Mouse (Mus musculus) heart, embryonic 15.5 days (tissue): ENCODE data around the gene Map3k12. TPM values are rescaled to one million over a fixed set of nuclear protein-coding genes. Genes with fewer than 3 reads are reported as not detected.

Source experiments
- ATAC-seq: fragments of 200-750 bp; cut with Nextera tagmentation; replicated peaks from 2 replicates; pipeline ENCODE4 v1.8.0; 2017; ENCODE audit warnings: low read depth, moderate TSS enrichment; ENCODE audit not compliant: insufficient number of reproducible peaks, insufficient read depth, low FRiP score
- H3K27ac ChIP-seq: fragments of 300-500 bp; sonication (generic); 2 replicates; pipeline ENCODE4 v1.5.1; 2015; ENCODE audit warnings: mild to moderate bottlenecking, inconsistent platforms
- H3K27me3 ChIP-seq: fragments of 300-500 bp; sonication (generic); 2 replicates; pipeline ENCODE4 v1.6.1; 2015; ENCODE audit warnings: inconsistent platforms
- H3K36me3 ChIP-seq: fragments of 300-500 bp; sonication (generic); 2 replicates; pipeline ENCODE4 v1.6.1; 2015; ENCODE audit warnings: mild to moderate bottlenecking, inconsistent platforms
- H3K4me1 ChIP-seq: fragments of 300-500 bp; sonication (generic); replicated peaks from 2 replicates; pipeline ENCODE4 v1.6.1; 2015; ENCODE audit warnings: inconsistent platforms
- H3K4me2 ChIP-seq: fragments of 300-500 bp; sonication (generic); 2 replicates; pipeline ENCODE4 v1.6.1; 2015; ENCODE audit warnings: inconsistent platforms, mild to moderate bottlenecking, moderate library complexity
- H3K4me3 ChIP-seq: fragments of 300-500 bp; sonication (generic); 2 replicates; pipeline ENCODE4 v1.5.1; 2015; ENCODE audit warnings: mild to moderate bottlenecking, inconsistent platforms
- H3K9ac ChIP-seq: fragments of 300-500 bp; sonication (generic); 2 replicates; pipeline ENCODE4 v1.6.1; 2015; ENCODE audit warnings: mild to moderate bottlenecking, inconsistent platforms
- H3K9me3 ChIP-seq: fragments of 300-500 bp; sonication (generic); replicated peaks from 2 replicates; pipeline ENCODE4 v1.6.1; 2016; ENCODE audit warnings: inconsistent platforms
- WGBS: fragments of 180-500 bp; shearing (Covaris S2); methylation state at CpG from one replicate; pipeline ENCODE4 v1.1.7; 2015; ENCODE audit warnings: mixed read lengths; 5-methylcytosine and 5-hydroxymethylcytosine counted together
- polyA plus RNA-seq: library from polyadenylated mRNA; unstranded; fragments of >200 nt; fragmentation: Nextera tagmentation; extraction: Ambion mirVana; gene quantifications from 2 replicates; pipeline ENCODE4 v1.2.1, GENCODE M21; 2015

The Map3k12 gene
- polyA plus RNA-seq, 1 experiment from 2014 or later: 9.8 TPM

GRCm38 (mm10) chr15:102519211-102520141, 2.6 kb upstream of the Map3k12 start:
- H3K9ac ChIP-seq: peak overlapping the region; percentile 92
- H3K27me3 ChIP-seq: no peaks in the 10 kb centered on the region
- peak overlapping the region; percentile 92 for H3K4me2 ChIP-seq
- WGBS: 47% methylated on average over 17 of the region's 17 CpGs
- peaks cover 30% of the 10 kb centered on the region for H3K4me1 ChIP-seq
- H3K4me3 ChIP-seq: peak overlapping the region; percentile 82
- H3K36me3 ChIP-seq: peaks cover 26% of the 10 kb centered on the region
- no peak for ATAC-seq
- peak overlapping the region; percentile 100 for H3K27ac ChIP-seq
- H3K9me3 ChIP-seq: no peaks in the 10 kb centered on the region

GRCm38 (mm10) chr15:102518859-102519201, 2.0 kb upstream of the Map3k12 start:
- WGBS: 12% methylated on average over 9 of the region's 9 CpGs
- peak overlapping the region; percentile 100 for H3K27ac ChIP-seq
- H3K9me3 ChIP-seq: no peaks in the 10 kb centered on the region
- H3K4me1 ChIP-seq: peaks cover 30% of the 10 kb centered on the region
- ATAC-seq: no peak
- H3K9ac ChIP-seq: peak overlapping the region; percentile 92
- H3K4me2 ChIP-seq: peak overlapping the region; percentile 92
- no peaks in the 10 kb centered on the region for H3K27me3 ChIP-seq
- H3K4me3 ChIP-seq: peak overlapping the region; percentile 82
- H3K36me3 ChIP-seq: peaks cover 20% of the 10 kb centered on the region

GRCm38 (mm10) chr15:102517976-102518858, 1.4 kb upstream of the Map3k12 start, which contains the start of gene Tarbp2:
Gene Tarbp2 (plus strand): TSS chr15:102518192.
- Histone ChIP-seq H3K4me3 (peak within 1 kb of the TSS; percentile 82), H3K9me3 (no peaks in the 10 kb centered on the region), H3K27me3 (no peaks in the 10 kb centered on the region), H3K4me1 (peaks cover 30% of the 10 kb centered on the region), H3K4me2 (peak within 1 kb of the TSS; percentile 92), H3K9ac (peak within 1 kb of the TSS; percentile 92), H3K27ac (peak within 1 kb of the TSS; percentile 100), H3K36me3 (peaks cover 18% of the 10 kb centered on the region)
- peak; percentile 90 for ATAC-seq
- under 1% methylated on average over 60 of the region's 60 CpGs for WGBS

GRCm38 (mm10) chr15:102517631-102517975, 739 bp upstream of the Map3k12 start:
- Histone ChIP-seq H3K36me3 (peaks cover 14% of the 10 kb centered on the region), H3K9ac (peak overlapping the region; percentile 63), H3K27ac (peak overlapping the region; percentile 100), H3K9me3 (no peaks in the 10 kb centered on the region), H3K4me3 (peak overlapping the region; percentile 82), H3K27me3 (no peaks in the 10 kb centered on the region), H3K4me1 (peaks cover 30% of the 10 kb centered on the region), H3K4me2 (peak overlapping the region; percentile 92)
- no peak for ATAC-seq
- under 1% methylated on average over 10 of the region's 10 CpGs for WGBS

- Histone ChIP-seq H3K4me1 (peaks cover 37% of the 10 kb centered on the region), H3K27ac (peak overlapping the region; percentile 100), H3K9me3 (no peaks in the 10 kb centered on the region), H3K36me3 (peaks cover 1% of the 10 kb centered on the region; the same call in 1 of the 2 replicates), H3K4me3 (peak overlapping the region; percentile 82), H3K9ac (peak overlapping the region; percentile 63), H3K27me3 (no peaks in the 10 kb centered on the region), H3K4me2 (peak overlapping the region; percentile 92)
- ATAC-seq: no peak
- 5% methylated on average over 12 of the region's 12 CpGs for WGBS
Observed at GRCm38 (mm10) chr15:102516293-102516692, 571 bp downstream of the Map3k12 start.

GRCm38 (mm10) chr15:102515791-102516190, 1.1 kb downstream of the Map3k12 start:
- no peaks in the 10 kb centered on the region for H3K9me3 ChIP-seq
- ATAC-seq: no peak
- WGBS: 44% methylated on average over 4 of the region's 4 CpGs
- H3K27me3 ChIP-seq: no peaks in the 10 kb centered on the region
- H3K4me2 ChIP-seq: peak overlapping the region; percentile 92
- peak overlapping the region; percentile 82 for H3K4me3 ChIP-seq
- H3K9ac ChIP-seq: peak overlapping the region; percentile 63
- no peak overlapping the region for H3K27ac ChIP-seq
- H3K4me1 ChIP-seq: peaks cover 40% of the 10 kb centered on the region
- no peaks in the 10 kb centered on the region for H3K36me3 ChIP-seq

- H3K4me3 ChIP-seq: no peak overlapping the region
- ATAC-seq: no peak
- 89% methylated on average over 2 of the region's 2 CpGs for WGBS
- H3K27me3 ChIP-seq: no peaks in the 10 kb centered on the region
- no peak overlapping the region for H3K27ac ChIP-seq
- peaks cover 38% of the 10 kb centered on the region for H3K4me1 ChIP-seq
- no peaks in the 10 kb centered on the region for H3K9me3 ChIP-seq
- H3K9ac ChIP-seq: no peak overlapping the region
- H3K36me3 ChIP-seq: no peaks in the 10 kb centered on the region
- no peak overlapping the region; the same call in 1 of the 2 replicates for H3K4me2 ChIP-seq
Observed at GRCm38 (mm10) chr15:102515261-102515660, 1.6 kb downstream of the Map3k12 start.

- no peaks in the 10 kb centered on the region for H3K9me3 ChIP-seq
- 83% methylated on average over 3 of the region's 3 CpGs for WGBS
- no peak overlapping the region for H3K4me2 ChIP-seq
- no peaks in the 10 kb centered on the region for H3K27me3 ChIP-seq
- no peak for ATAC-seq
- H3K9ac ChIP-seq: no peak overlapping the region
- no peaks in the 10 kb centered on the region for H3K36me3 ChIP-seq
- peaks cover 36% of the 10 kb centered on the region for H3K4me1 ChIP-seq
- no peak overlapping the region for H3K4me3 ChIP-seq
- no peak overlapping the region for H3K27ac ChIP-seq
Observed at GRCm38 (mm10) chr15:102513004-102513403, 3.9 kb downstream of the Map3k12 start.

- Histone ChIP-seq H3K27ac (no peak overlapping the region), H3K9ac (no peak overlapping the region), H3K4me1 (peaks cover 36% of the 10 kb centered on the region), H3K4me3 (no peak overlapping the region), H3K36me3 (no peaks in the 10 kb centered on the region), H3K27me3 (no peaks in the 10 kb centered on the region), H3K4me2 (no peak overlapping the region), H3K9me3 (no peaks in the 10 kb centered on the region)
- ATAC-seq: no peak
Observed at GRCm38 (mm10) chr15:102512471-102512870, 4.4 kb downstream of the Map3k12 start.

GRCm38 (mm10) chr15:102512010-102512409, 4.9 kb downstream of the Map3k12 start:
- H3K4me1 ChIP-seq: peaks cover 36% of the 10 kb centered on the region
- H3K36me3 ChIP-seq: no peaks in the 10 kb centered on the region
- no peaks in the 10 kb centered on the region for H3K27me3 ChIP-seq
- H3K9ac ChIP-seq: no peak overlapping the region
- WGBS: 44% methylated on average over 5 of the region's 5 CpGs
- ATAC-seq: no peak
- H3K9me3 ChIP-seq: no peaks in the 10 kb centered on the region
- no peak overlapping the region for H3K4me2 ChIP-seq
- no peak overlapping the region for H3K4me3 ChIP-seq
- no peak overlapping the region for H3K27ac ChIP-seq

- H3K9ac ChIP-seq: no peak overlapping the region
- H3K4me1 ChIP-seq: peaks cover 34% of the 10 kb centered on the region
- ATAC-seq: no peak
- H3K27me3 ChIP-seq: no peaks in the 10 kb centered on the region
- no peaks in the 10 kb centered on the region for H3K9me3 ChIP-seq
- no peaks in the 10 kb centered on the region for H3K36me3 ChIP-seq
- peak overlapping the region; percentile 95 for H3K4me2 ChIP-seq
- peak overlapping the region; percentile 79 for H3K27ac ChIP-seq
- WGBS: 23% methylated on average over 6 of the region's 6 CpGs
- H3K4me3 ChIP-seq: peak overlapping the region; percentile 68
Observed at GRCm38 (mm10) chr15:102511285-102511833, 5.5 kb downstream of the Map3k12 start.
